8 mouse cellular contexts compared by ENCODE assay signal in the genomic region with DNA sequence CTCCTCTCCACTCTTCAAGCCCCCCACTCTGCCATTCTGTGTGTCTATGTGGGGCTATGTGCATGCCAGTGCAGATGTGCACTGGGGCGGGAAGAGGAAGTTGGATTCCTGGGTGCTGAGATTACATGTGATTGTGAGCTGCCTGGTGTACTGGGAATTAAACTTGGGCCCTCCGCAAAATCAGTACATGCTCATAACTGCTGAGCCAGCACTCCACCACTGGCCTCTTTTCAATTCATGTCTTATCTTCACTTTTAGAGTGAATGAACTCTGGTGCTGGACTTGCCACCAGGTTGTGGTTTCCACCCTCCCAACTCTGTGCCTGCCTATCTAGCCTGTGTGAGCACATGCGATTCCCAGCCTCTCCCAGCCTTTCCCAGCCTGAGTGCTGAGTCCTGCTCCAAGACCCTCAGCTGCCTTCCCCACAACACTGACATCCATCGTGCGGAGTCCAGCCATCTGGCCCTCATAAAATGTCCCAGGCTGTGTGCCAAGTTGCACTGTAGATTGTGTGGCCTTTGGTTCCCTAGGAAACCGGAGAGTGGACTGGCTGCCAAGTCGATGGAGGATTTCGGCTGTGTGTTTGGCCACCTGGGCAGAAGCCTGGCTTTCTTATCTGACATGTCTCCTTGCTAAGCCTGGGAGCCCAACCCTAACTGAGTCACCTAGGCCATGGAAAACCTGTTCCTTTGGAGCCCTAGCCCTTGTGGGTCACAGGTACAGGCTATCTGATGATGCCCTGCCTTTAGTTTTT. TPM values are rescaled to one million over a fixed set of nuclear protein-coding genes. Genes with fewer than 3 reads are reported as not detected.
DNase-seq lines count a peak whose midpoint lies in the region; ATAC-seq lines count a peak whose summit lies in the region.

No protein-coding gene starts in this region.

- H3K36me3 ChIP-seq in hindbrain, embryonic 12.5 days = no peaks in the 10 kb centered on the region

- H3K9me3 ChIP-seq in hindbrain, embryonic 12.5 days (replicated peaks) = no peaks in the 10 kb centered on the region

- no peak overlapping the region for H3K4me3 ChIP-seq in hindbrain, embryonic 12.5 days

- ATAC-seq in hindbrain, embryonic 12.5 days (ENCODE audit: low FRiP score) = peak; percentile 84
- ATAC-seq in monocyte, adult 5-6 weeks (replicated peaks; ENCODE audit: insufficient number of reproducible peaks, low FRiP score, low TSS enrichment, poor library complexity, severe bottlenecking) = no peak

- no peak overlapping the region for H3K9ac ChIP-seq in hindbrain, embryonic 12.5 days

- H3K4me2 ChIP-seq in hindbrain, embryonic 12.5 days (replicated peaks) = no peak overlapping the region

- no peaks in the 10 kb centered on the region for H3K27me3 ChIP-seq in hindbrain, embryonic 12.5 days

- peak; percentile 91 for DNase-seq in Muller cell, postnatal 12 days (ENCODE audit: inconsistent ontology term)
- peak; percentile 86 for DNase-seq in cerebellum, adult 18-20 months
- DNase-seq in frontal cortex, postnatal 25 days (ENCODE audit: low spot score in 2 of 2) = peak; percentile 19 to 23
- DNase-seq in layer of hippocampus, adult 8-10 months (ENCODE audit: low spot score in 2 of 2) = peak; percentile 42 to 60
- DNase-seq in lung, postnatal 36 days = peak; percentile 85
- DNase-seq in skeletal muscle tissue, adult 2 months (ENCODE audit: low read depth, low spot score) = peak; percentile 74

- peak overlapping the region; percentile 52; the same call in 1 of the 2 replicates for H3K27ac ChIP-seq in hindbrain, embryonic 12.5 days

- H3K4me1 ChIP-seq in hindbrain, embryonic 12.5 days = peaks cover 13% of the 10 kb centered on the region

- 50% methylated on average over 8 of the region's 8 CpGs for WGBS in hindbrain, embryonic 12.5 days

RNA-seq across cellular contexts. Expression of a gene that starts 36.3 kb away (rescaled TPM):
- polyA plus RNA-seq in hindbrain, embryonic 12.5 days (2016; fragmentation: Nextera tagmentation; extraction: Ambion mirVana) = 21.3 and 22.2 TPM in 2 replicates
- 10 to 100 TPM; 32.8 to 56.7 (median 45.0) TPM for total RNA-seq in layer of hippocampus, adult 8-10 months (2022)
- total RNA-seq in monocyte, adult 5-6 weeks (2017) = 102 to 109 TPM (median 106 TPM) in 3 replicates

Comparison
In these comparisons a context has a peak if more than half of its experiments do, and no peak if none do; other contexts are left out.
1. DNase-seq: peak in every context shown above with its lines; median percentile 91 in Muller cell, postnatal 12 days; 86 in cerebellum, adult 18-20 months; 85 in lung, postnatal 36 days; 74 in skeletal muscle tissue, adult 2 months; 51 in layer of hippocampus, adult 8-10 months; 21 in frontal cortex, postnatal 25 days.